Mouse (Mus musculus): ENCODE results near the gene Tut1. TPM values are rescaled to one million over a fixed set of nuclear protein-coding genes. Genes with fewer than 3 reads are reported as not detected.

Tut1 gene
- 24.1 and 25.9 TPM in 2 replicates for polyA plus RNA-seq (2012; rRNA removed)

DNA sequence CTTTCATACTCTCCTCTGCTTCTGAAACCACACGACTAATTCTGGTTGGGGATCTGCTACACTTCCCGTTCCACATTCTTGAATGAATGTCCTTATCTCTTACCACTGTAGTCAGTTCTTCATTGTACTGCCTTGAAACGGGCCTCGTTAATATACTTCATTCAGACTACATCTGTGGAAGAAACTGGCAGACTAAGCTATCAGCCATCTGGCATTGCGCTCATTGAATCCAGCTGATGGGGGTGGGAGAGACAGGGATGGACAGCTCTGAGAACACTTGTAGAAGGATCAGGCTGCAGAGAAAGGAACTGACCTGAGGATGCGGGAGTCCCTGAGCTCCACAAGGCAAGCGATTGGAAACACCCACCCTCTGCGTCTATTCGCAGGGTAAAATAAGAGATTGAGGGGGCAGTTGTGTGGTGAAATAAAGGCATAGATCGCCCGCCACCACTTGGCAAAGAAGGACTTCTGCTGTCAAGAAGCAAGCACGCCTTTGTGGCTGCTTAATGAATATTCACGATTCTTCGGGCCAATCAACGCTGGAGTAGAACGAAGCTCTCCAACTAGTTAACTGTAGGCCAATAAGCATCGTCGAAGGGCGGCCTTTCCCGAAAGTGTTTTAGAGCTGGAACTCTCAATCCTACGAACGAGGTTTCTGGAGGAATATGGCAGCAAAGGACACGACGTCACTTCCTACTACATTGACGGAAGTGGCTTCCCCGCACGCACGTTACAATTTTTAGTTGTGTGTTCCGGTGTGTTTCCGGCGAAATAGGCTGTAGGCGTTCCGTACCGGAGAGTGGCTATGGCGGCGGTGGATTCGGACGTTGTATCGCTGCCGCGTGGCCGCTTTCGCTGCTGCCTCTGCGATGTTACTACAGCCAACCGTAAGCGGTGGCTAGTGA is at the start of gene Tut1:
TSS of gene Tut1 (plus strand) at position 713 of the 905 bp plus-strand sequence.

DNA sequence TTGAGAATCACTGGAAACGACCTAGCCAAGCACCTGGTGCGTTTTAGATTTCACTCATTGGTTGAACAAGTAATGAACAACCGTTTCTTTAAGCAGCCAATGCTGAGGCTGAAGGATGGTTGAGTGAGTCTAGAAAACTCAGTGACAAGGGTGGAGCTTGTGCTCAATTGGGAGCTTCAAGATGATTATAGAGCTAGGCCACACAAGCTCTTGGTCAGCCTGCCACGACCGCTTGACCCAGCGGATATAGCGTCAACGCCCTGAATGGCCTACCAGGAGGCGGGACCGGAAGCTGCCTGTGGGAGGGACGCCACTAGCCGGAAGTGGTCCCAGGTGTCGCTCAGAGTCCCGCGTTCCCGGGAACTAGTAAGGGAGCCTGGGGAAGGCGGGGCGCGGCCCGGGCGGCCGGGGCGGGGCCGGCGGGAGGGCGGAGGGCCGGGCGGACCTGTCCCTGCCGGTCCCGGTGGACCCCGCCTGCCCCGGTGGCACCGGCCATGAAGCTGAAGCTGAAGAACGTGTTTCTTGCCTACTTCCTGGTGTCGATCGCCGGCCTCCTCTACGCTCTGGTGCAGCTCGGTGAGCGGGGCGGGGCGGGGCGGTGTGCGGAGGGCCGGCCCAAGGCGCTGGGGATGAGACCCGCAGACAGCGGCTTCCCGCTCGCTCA is 33.4 kb upstream of the Tut1 start, which contains the start of gene B3gat3:
TSS of gene B3gat3 (plus strand) at position 302 of the 664 bp plus-strand sequence.

DNA sequence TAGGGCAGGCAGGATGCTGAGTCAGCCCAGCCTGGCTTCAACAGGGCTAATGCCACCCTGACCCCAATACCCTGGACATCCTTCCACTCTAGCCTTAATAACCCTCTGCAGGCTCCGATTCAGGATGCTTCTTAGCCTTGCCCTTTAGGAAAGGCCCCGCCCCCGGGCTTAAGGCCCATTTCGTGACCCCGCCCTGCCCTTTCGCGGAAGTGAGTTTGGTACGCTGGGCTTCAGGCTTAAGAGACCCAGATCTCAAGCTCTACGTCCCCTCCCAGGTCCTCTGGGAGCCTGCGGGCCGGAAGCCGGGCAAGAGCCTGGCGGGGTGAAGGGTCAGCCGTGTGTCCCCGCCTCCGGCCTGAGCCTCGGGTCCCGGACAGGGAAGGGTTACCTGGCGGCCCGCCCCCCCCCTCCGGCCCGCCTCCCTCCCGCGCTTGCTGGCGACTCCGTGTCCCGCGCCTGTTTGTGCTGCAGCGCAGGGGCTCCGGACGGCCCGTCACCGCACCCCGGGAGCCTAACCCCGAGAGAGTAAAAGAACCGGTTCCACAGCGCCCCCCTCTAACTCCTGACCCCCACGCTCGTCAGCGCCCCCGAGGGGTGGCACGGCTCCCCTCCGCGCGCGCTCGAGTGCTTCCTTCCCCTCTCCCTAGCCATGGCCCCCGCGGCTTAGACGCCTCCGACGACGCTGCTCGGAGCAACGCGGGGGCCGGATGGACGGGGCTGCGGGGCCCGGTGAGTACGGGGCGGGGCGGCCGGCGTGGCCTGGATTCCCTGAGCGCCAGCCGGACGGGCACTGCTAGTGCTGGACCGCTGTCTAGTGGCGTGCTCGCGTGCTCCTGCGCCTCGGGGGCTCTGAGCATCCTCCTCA is 24.2 kb upstream of the Tut1 start, which contains the start of the genes Rom1 and Eml3:
TSS of gene Rom1 (minus strand) at position 133 of the 865 bp plus-strand sequence.
TSS of gene Eml3 (plus strand) at position 329 of the 865 bp plus-strand sequence.

DNA sequence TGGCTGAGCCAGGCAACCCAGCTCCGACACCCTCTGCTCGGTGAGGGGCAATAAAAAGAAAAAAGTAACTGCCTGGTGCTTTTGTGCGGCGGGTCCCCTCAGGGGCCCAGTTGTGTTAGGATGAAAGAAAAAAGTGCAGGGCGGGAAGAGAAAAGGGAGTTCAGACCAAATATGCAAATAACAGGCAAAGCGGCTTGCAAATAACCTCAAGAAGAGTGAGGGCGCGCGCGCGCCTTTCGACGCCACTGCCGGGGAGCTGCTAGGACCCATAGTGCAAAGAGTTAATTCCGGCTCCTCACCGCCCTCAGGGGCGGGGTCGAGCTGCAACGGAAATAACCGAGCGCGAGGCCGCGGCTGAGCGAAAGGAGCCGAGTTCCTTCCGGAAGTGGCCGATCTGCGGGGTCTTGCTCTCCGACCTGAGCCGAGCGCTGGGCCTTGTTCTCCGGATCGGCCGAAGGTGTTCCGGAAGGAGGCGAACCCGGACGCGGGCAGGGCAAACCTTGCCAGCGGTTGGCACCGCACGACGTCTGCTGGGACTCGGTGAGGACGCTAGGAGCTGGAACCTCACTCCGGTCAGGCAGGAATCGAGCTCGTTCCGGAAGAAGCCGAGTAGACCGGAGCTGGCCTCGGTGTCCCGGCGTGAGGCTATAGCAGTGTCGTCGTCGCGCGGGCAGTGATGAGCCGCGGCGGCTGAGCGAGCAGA is 12.0 kb upstream of the Tut1 start, which contains the start of gene Mta2:
TSS of gene Mta2 (plus strand) at position 361 of the 703 bp plus-strand sequence.

DNA sequence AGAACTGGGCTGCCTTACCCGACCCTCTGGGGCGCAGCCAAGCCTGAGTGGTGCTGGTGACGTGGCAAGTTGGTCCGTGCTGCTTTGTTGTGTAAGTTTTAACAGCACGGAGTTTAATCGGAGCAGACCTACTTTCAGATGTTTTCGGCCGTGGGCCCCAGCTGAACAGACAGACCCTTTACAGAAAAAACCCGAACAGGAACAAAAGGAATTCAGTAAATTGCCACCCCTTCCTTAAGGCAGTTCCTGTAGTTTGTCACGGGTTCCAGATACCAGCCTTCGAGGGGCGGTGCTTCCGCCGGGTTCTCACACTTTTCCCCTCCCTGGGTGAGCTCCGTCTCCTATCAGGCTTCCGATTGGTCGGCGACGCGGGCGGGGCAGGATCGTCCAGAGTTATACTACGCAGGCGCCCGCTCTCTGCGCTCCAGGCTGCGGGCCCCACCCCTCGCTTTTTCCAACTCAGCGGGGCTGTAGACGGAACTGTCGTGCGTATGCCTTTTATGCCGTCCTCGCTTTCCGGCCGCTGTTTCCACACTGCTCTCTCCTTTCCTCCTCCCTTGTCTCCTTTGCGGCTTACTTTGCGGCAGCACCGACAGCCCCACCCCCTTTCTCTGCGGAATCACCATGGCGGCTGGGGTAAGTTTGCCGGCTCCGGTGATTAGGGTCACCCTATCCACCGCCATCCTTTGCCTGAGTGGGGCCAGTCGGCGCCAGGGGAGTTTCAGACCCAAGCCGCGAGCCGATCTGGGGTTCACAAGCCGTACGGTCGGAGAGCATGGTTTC is 13.1 kb downstream of the Tut1 start, which contains the start of gene Eef1g:
TSS of gene Eef1g (plus strand) at position 452 of the 783 bp plus-strand sequence.

DNA sequence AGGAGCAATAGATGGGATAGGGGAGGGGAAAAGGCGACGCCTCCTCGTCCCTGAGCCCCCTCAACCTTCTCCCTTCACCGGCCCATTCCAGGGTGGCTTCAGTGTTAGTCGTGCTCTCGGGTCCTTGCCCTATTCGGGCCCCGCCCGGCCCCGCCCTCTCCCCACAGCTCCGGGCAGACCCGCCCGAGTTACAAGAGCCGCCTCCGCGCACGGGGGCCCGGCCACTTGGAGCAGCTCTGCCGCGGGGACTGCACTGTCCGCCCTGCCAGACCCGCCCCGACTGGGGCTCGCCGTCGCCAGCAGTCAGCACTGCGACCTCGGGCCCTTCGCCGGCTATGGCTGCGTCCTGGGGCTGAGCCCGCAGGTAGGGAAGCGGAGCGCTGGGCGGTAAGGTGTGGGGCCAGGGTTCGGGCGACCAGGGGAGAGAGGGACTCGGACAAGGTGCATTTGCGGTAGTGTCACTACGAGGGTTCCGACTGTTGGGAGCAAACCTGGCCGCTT is 35.5 kb downstream of the Tut1 start, which contains the start of gene Ahnak:
TSS of gene Ahnak (plus strand) at position 219 of the 501 bp plus-strand sequence.

Other genes starting within 250 kb of the Tut1 start
- gene Slc3a2, start 230.5 kb upstream of the Tut1 start, polyA plus RNA-seq (2012; rRNA removed): 264 and 289 TPM in 2 replicates
- 39.6 and 45.2 TPM in 2 replicates for gene Wdr74, start 218.0 kb upstream of the Tut1 start, polyA plus RNA-seq (2012; rRNA removed)
- gene 1700092M07Rik, start 213.1 kb upstream of the Tut1 start, polyA plus RNA-seq (2012; rRNA removed): not detected in 2 replicates
- gene Stx5a, start 212.4 kb upstream of the Tut1 start, polyA plus RNA-seq (2012; rRNA removed): 114 and 132 TPM in 2 replicates
- gene Nxf1, start 196.8 kb upstream of the Tut1 start, polyA plus RNA-seq (2012; rRNA removed): 61.6 and 71.3 TPM in 2 replicates
- 276 and 327 TPM in 2 replicates for gene Tmem223, start 182.9 kb upstream of the Tut1 start, polyA plus RNA-seq (2012; rRNA removed)
- 127 and 136 TPM in 2 replicates for gene Tmem179b, start 179.4 kb upstream of the Tut1 start, polyA plus RNA-seq (2012; rRNA removed)
- 26.9 and 28.3 TPM in 2 replicates for gene Taf6l, start 167.4 kb upstream of the Tut1 start, polyA plus RNA-seq (2012; rRNA removed)
- gene Polr2g, start 155.3 kb upstream of the Tut1 start, polyA plus RNA-seq (2012; rRNA removed): 24.6 and 45.5 TPM in 2 replicates
- gene Zbtb3, start 151.3 kb upstream of the Tut1 start, polyA plus RNA-seq (2012; rRNA removed): 3.0 and 3.2 TPM in 2 replicates
- gene Ttc9c, start 134.5 kb upstream of the Tut1 start, polyA plus RNA-seq (2012; rRNA removed): 12.5 and 19.6 TPM in 2 replicates
- gene Hnrnpul2, start 133.8 kb upstream of the Tut1 start, polyA plus RNA-seq (2012; rRNA removed): 16.0 and 24.5 TPM in 2 replicates
- gene AC129217.1, start 124.1 kb upstream of the Tut1 start, polyA plus RNA-seq (2012; rRNA removed): 0.68 TPM in 1 of 2 replicates, not detected in the other
- gene Bscl2, start 116.4 kb upstream of the Tut1 start, polyA plus RNA-seq (2012; rRNA removed): 183 and 186 TPM in 2 replicates
- gene Gng3, start 114.7 kb upstream of the Tut1 start, polyA plus RNA-seq (2012; rRNA removed): 1.5 and 1.9 TPM in 2 replicates
- gene Lrrn4cl, start 103.1 kb upstream of the Tut1 start, polyA plus RNA-seq (2012; rRNA removed): 3.2 and 4.4 TPM in 2 replicates
- gene Ubxn1, start 82.4 kb upstream of the Tut1 start, polyA plus RNA-seq (2012; rRNA removed): 115 and 129 TPM in 2 replicates
- gene Uqcc3, start 72.9 kb upstream of the Tut1 start, polyA plus RNA-seq (2012; rRNA removed): 22.7 and 33.5 TPM in 2 replicates
- 0.85 and 1.2 TPM in 2 replicates for gene Lbhd1, start 70.1 kb upstream of the Tut1 start, polyA plus RNA-seq (2012; rRNA removed)
- not detected in 2 replicates for gene Gm49403, start 69.9 kb upstream of the Tut1 start, polyA plus RNA-seq (2012; rRNA removed)
- gene 1810009A15Rik, start 65.0 kb upstream of the Tut1 start, polyA plus RNA-seq (2012; rRNA removed): 19.1 and 24.3 TPM in 2 replicates
- not detected in 2 replicates for gene Gm49416, start 64.9 kb upstream of the Tut1 start, polyA plus RNA-seq (2012; rRNA removed)
- 37.5 and 40.2 TPM in 2 replicates for gene Ints5, start 60.8 kb upstream of the Tut1 start, polyA plus RNA-seq (2012; rRNA removed)
- gene Ganab, start 55.8 kb upstream of the Tut1 start, polyA plus RNA-seq (2012; rRNA removed): 135 and 159 TPM in 2 replicates
- 118 and 124 TPM in 2 replicates for gene B3gat3, start 33.5 kb upstream of the Tut1 start, polyA plus RNA-seq (2012; rRNA removed)
- 23.4 and 23.7 TPM in 2 replicates for gene Rom1, start 24.5 kb upstream of the Tut1 start, polyA plus RNA-seq (2012; rRNA removed)
- gene Eml3, start 24.3 kb upstream of the Tut1 start, polyA plus RNA-seq (2012; rRNA removed): 73.5 and 83.4 TPM in 2 replicates
- 21.7 and 22.8 TPM in 2 replicates for gene Mta2, start 12.0 kb upstream of the Tut1 start, polyA plus RNA-seq (2012; rRNA removed)
- 306 and 361 TPM in 2 replicates for gene Eef1g, start 13.2 kb downstream of the Tut1 start, polyA plus RNA-seq (2012; rRNA removed)
- 16.0 and 16.5 TPM in 2 replicates for gene Ahnak, start 35.4 kb downstream of the Tut1 start, polyA plus RNA-seq (2012; rRNA removed)
- gene Scgb1a1, start 134.1 kb downstream of the Tut1 start, polyA plus RNA-seq (2012; rRNA removed): 5.3 TPM in 1 of 2 replicates, not detected in the other
- gene Asrgl1, start 181.8 kb downstream of the Tut1 start, polyA plus RNA-seq (2012; rRNA removed): 2.3 and 2.6 TPM in 2 replicates